Comparison of ENCODE assay signal across 9 mouse cellular contexts in genomic region chr13:42245753-42246409, GRCm38 (mm10). TPM values are rescaled to one million over a fixed set of nuclear protein-coding genes. Genes with fewer than 3 reads are reported as not detected.
A peak's percentile ranks its signal among the peaks of the same experiment; 100 is the strongest.
DNase-seq lines count a peak whose midpoint lies in the region; ATAC-seq and TF ChIP-seq lines count a peak whose summit lies in the region.
"Had no signal": no experiment of that assay in that cellular context is flagged by ENCODE, and none has a peak within 500 bp of the region (broad histone marks: within the 10 kb centered on the region; RNA-seq: fewer than 3 reads in every experiment).

No protein-coding gene starts in this region.

- TF ChIP-seq CTCF in bone marrow macrophage, adult 2 months (IDR thresholded peaks at IDR 0.05; ENCODE audit: low read depth, low read length), result no peak
- no peak for TF ChIP-seq CTCF in lung, adult 2 months (IDR thresholded peaks at IDR 0.05; ENCODE audit: insufficient read depth, low read length)

- no peak for TF ChIP-seq POLR2A in bone marrow macrophage, adult 2 months (IDR thresholded peaks at IDR 0.05; ENCODE audit: borderline replicate concordance, low read depth, low read length)
- no peak for TF ChIP-seq POLR2A in lung, adult 2 months (IDR thresholded peaks at IDR 0.05; ENCODE audit: borderline replicate concordance, extremely low read depth, low read depth, low read length)

- H3K27ac ChIP-seq in bone marrow macrophage, adult 2 months (ENCODE audit: insufficient read depth, low read depth, low read length), result peak overlapping the region; percentile 87
- H3K27ac ChIP-seq in heart, embryonic 16.5 days (ENCODE audit: low read length), result peak overlapping the region; percentile 45
- no peak overlapping the region for H3K27ac ChIP-seq in hindbrain, embryonic 11.5 days (ENCODE audit: low read depth, low read length)
- no peak overlapping the region for H3K27ac ChIP-seq in forebrain, embryonic 10.5 days
- H3K27ac ChIP-seq: forebrain, embryonic 12.5 days had no signal

- ATAC-seq in heart, embryonic 16.5 days (replicated peaks; ENCODE audit: extremely low read depth, insufficient read depth, low FRiP score), result no peak
- no peak for ATAC-seq in hindbrain, embryonic 11.5 days (ENCODE audit: low FRiP score)

- H3K4me1 ChIP-seq in bone marrow macrophage, adult 2 months (ENCODE audit: control insufficient read depth, insufficient read depth, low read length), result peaks cover 18% of the 10 kb centered on the region
- peaks cover 16% of the 10 kb centered on the region for H3K4me1 ChIP-seq in heart, embryonic 16.5 days (ENCODE audit: control insufficient read depth, insufficient read depth, low read length)
- no peaks in the 10 kb centered on the region for H3K4me1 ChIP-seq in hindbrain, embryonic 11.5 days (replicated peaks; ENCODE audit: control insufficient read depth, insufficient read depth, low read length)
- H3K4me1 ChIP-seq in lung, adult 2 months (ENCODE audit: control insufficient read depth, insufficient read depth, low read length), result peaks cover 3% of the 10 kb centered on the region
- peaks cover 19% of the 10 kb centered on the region for H3K4me1 ChIP-seq in forebrain, embryonic 10.5 days

- H3K9me3 ChIP-seq in heart, embryonic 16.5 days (replicated peaks; ENCODE audit: control insufficient read depth, low read length), result 0 out of 2 replicates have a peak, but pooled peaks cover 2% of the 10 kb centered on the region
- no peaks in the 10 kb centered on the region for H3K9me3 ChIP-seq in hindbrain, embryonic 11.5 days (ENCODE audit: control insufficient read depth, low read length)
- H3K9me3 ChIP-seq in forebrain, embryonic 10.5 days, result no peaks in the 10 kb centered on the region
- H3K9me3 ChIP-seq: forebrain, embryonic 12.5 days had no signal

- H3K36me3 ChIP-seq in heart, embryonic 16.5 days (ENCODE audit: control insufficient read depth, insufficient read depth), result no peaks in the 10 kb centered on the region
- no peaks in the 10 kb centered on the region for H3K36me3 ChIP-seq in hindbrain, embryonic 11.5 days (ENCODE audit: control insufficient read depth, insufficient read depth, low read length)
- H3K36me3 ChIP-seq in forebrain, embryonic 10.5 days (replicated peaks), result no peaks in the 10 kb centered on the region
- H3K36me3 ChIP-seq: forebrain, embryonic 12.5 days had no signal

- peak overlapping the region; percentile 45 for H3K9ac ChIP-seq in heart, embryonic 16.5 days (ENCODE audit: low read length)
- H3K9ac ChIP-seq in hindbrain, embryonic 11.5 days (ENCODE audit: low read depth, low read length), result no peak overlapping the region
- H3K9ac ChIP-seq: forebrain, embryonic 12.5 days had no signal

- H3K4me2 ChIP-seq in heart, embryonic 16.5 days (ENCODE audit: low read depth, low read length), result peak overlapping the region; percentile 34
- H3K4me2 ChIP-seq in hindbrain, embryonic 11.5 days (replicated peaks; ENCODE audit: low read depth, low read length), result no peak overlapping the region
- H3K4me2 ChIP-seq: forebrain, embryonic 12.5 days had no signal

- peak; percentile 12 for DNase-seq in layer of hippocampus, adult 9-10 months (ENCODE audit: low spot score)
- no peak for DNase-seq in layer of hippocampus, postnatal 14 days (ENCODE audit: low spot score in 2 of 2)
- DNase-seq in natural killer cell, adult 2 months (ENCODE audit: low spot score in 2 of 2), result peak; percentile 9 to 25
- DNase-seq in hindbrain, embryonic 11.5 days (ENCODE audit: low spot score), result no peak
- DNase-seq in lung, adult 2 months, result no peak
- DNase-seq in forebrain, embryonic 10.5 days (ENCODE audit: extremely low spot score, low spot score), result no peak

- no peaks in the 10 kb centered on the region for H3K27me3 ChIP-seq in heart, embryonic 16.5 days (ENCODE audit: control insufficient read depth, insufficient read depth, low read length)
- no peaks in the 10 kb centered on the region for H3K27me3 ChIP-seq in hindbrain, embryonic 11.5 days (ENCODE audit: control insufficient read depth, insufficient read depth, low read length)
- H3K27me3 ChIP-seq in forebrain, embryonic 10.5 days (ENCODE audit: poor library complexity, severe bottlenecking), result no peaks in the 10 kb centered on the region
- H3K27me3 ChIP-seq: forebrain, embryonic 12.5 days had no signal

- H3K4me3 ChIP-seq in bone marrow macrophage, adult 2 months (ENCODE audit: insufficient read depth, low read length), result peak overlapping the region; percentile 41
- H3K4me3 ChIP-seq in heart, embryonic 16.5 days (ENCODE audit: low read length), result peak overlapping the region; percentile 15
- no peak overlapping the region for H3K4me3 ChIP-seq in hindbrain, embryonic 11.5 days (ENCODE audit: low read depth, low read length)
- no peak overlapping the region for H3K4me3 ChIP-seq in lung, adult 2 months (replicated peaks; ENCODE audit: extremely low read depth, low read depth, low read length)
- H3K4me3 ChIP-seq in forebrain, embryonic 10.5 days, result no peak overlapping the region
- H3K4me3 ChIP-seq: forebrain, embryonic 12.5 days had no signal

- WGBS in heart, embryonic 16.5 days, result 32% methylated on average over 11 of the region's 11 CpGs
- 91% methylated on average over 11 of the region's 11 CpGs for WGBS in hindbrain, embryonic 11.5 days
- WGBS in lung, adult 2 months, result 50% methylated on average over 11 of the region's 11 CpGs
- 91% methylated on average over 11 of the region's 11 CpGs for WGBS in forebrain, embryonic 10.5 days

RNA-seq across cellular contexts. Expression of gene Edn1, which starts 55.4 kb away (rescaled TPM):
- 1 to 10 TPM; 3.5 to 4.1 TPM for total RNA-seq in layer of hippocampus, postnatal 14 days (2021)
- not detected in 2 replicates for polyA plus RNA-seq in bone marrow macrophage, adult 2 months (2012; ENCODE audit: insufficient read depth, insufficient read length, missing spikeins)
- polyA plus RNA-seq in heart, embryonic 16.5 days (2015; fragmentation: Nextera tagmentation; extraction: Ambion mirVana), result 7.5 and 7.8 TPM in 2 replicates
- polyA plus RNA-seq in hindbrain, embryonic 11.5 days (2014; fragmentation: Nextera tagmentation; extraction: Ambion mirVana), result 1.6 and 2.1 TPM in 2 replicates
- 8.8 and 18.2 TPM in 2 replicates for polyA plus RNA-seq in lung, adult 2 months (2012; rRNA removed)
- polyA plus RNA-seq in forebrain, embryonic 10.5 days (2016; fragmentation: Nextera tagmentation; extraction: Ambion mirVana), result 0.90 and 0.94 TPM in 2 replicates

Comparison
In these comparisons a context has a peak if more than half of its experiments do, and no peak if none do; other contexts are left out.
1. DNase-seq: peak in layer of hippocampus, adult 9-10 months (single experiment) and natural killer cell, adult 2 months (2 of 2); none in layer of hippocampus, postnatal 14 days (0 of 2), hindbrain, embryonic 11.5 days (single experiment), lung, adult 2 months (single experiment) and forebrain, embryonic 10.5 days (single experiment).
2. H3K27ac ChIP-seq: peak in bone marrow macrophage, adult 2 months (single experiment) and heart, embryonic 16.5 days (single experiment); none in hindbrain, embryonic 11.5 days (single experiment) and forebrain, embryonic 10.5 days (single experiment).
3. H3K4me3 ChIP-seq: peak in bone marrow macrophage, adult 2 months (single experiment) and heart, embryonic 16.5 days (single experiment); none in hindbrain, embryonic 11.5 days (single experiment), lung, adult 2 months (single experiment) and forebrain, embryonic 10.5 days (single experiment).